Mouse (Mus musculus) urinary bladder, postnatal 4 days (tissue): ENCODE data around the gene Ppp1r12b.

Source experiments
- DNase-seq, 2 experiments: peaks; one replicate each; pipeline ENCODE4 v3.0.0; 2021 to 2022; ENCODE audit warnings: low spot score in 2 of 2

The Ppp1r12b gene

GRCm38 (mm10) chr1:134796076-134796475 lies 159.7 kb downstream of the Ppp1r12b start:
- no peak for DNase-seq

- DNase-seq: no peak
These were observed 164.3 kb downstream of the Ppp1r12b start for GRCm38 (mm10) chr1:134791456-134791855.

GRCm38 (mm10) chr1:134790716-134791439 lies 164.9 kb downstream of the Ppp1r12b start:
- DNase-seq: no peak

- DNase-seq: no peak
These were observed 167.6 kb downstream of the Ppp1r12b start for GRCm38 (mm10) chr1:134788096-134788495.

GRCm38 (mm10) chr1:134784911-134785310 lies 170.8 kb downstream of the Ppp1r12b start:
- DNase-seq: no peak

GRCm38 (mm10) chr1:134784481-134784880 lies 171.3 kb downstream of the Ppp1r12b start:
- no peak for DNase-seq

GRCm38 (mm10) chr1:134783958-134784357 lies 171.8 kb downstream of the Ppp1r12b start:
- no peak for DNase-seq

GRCm38 (mm10) chr1:134782797-134783196 lies 172.9 kb downstream of the Ppp1r12b start:
- no peak for DNase-seq

GRCm38 (mm10) chr1:134777936-134778548 lies 177.7 kb downstream of the Ppp1r12b start:
- no peak for DNase-seq

- DNase-seq: no peak
These were observed 178.4 kb downstream of the Ppp1r12b start for GRCm38 (mm10) chr1:134777201-134777885.

GRCm38 (mm10) chr1:134775631-134776030 lies 180.1 kb downstream of the Ppp1r12b start:
- no peak for DNase-seq

- peak in 1 of 2 experiments; percentile 54 for DNase-seq
These were observed 180.9 kb downstream of the Ppp1r12b start for GRCm38 (mm10) chr1:134774728-134775287.

- DNase-seq: no peak
These were observed 181.5 kb downstream of the Ppp1r12b start for GRCm38 (mm10) chr1:134774247-134774646.

- DNase-seq: peak in 1 of 2 experiments; percentile 56
These were observed 182.5 kb downstream of the Ppp1r12b start for GRCm38 (mm10) chr1:134773256-134773655.

- no peak for DNase-seq
These were observed 182.9 kb downstream of the Ppp1r12b start for GRCm38 (mm10) chr1:134772821-134773220.

GRCm38 (mm10) chr1:134771999-134772398 lies 183.7 kb downstream of the Ppp1r12b start:
- DNase-seq: no peak

- DNase-seq: peak in 1 of 2 experiments; percentile 62
These were observed 184.4 kb downstream of the Ppp1r12b start for GRCm38 (mm10) chr1:134771353-134771752.

GRCm38 (mm10) chr1:134770312-134770711 lies 185.4 kb downstream of the Ppp1r12b start:
- DNase-seq: no peak

- no peak for DNase-seq
These were observed 189.3 kb downstream of the Ppp1r12b start for GRCm38 (mm10) chr1:134766448-134766847.

GRCm38 (mm10) chr1:134764831-134765458 lies 190.8 kb downstream of the Ppp1r12b start:
- no peak for DNase-seq

GRCm38 (mm10) chr1:134763776-134764438 lies 191.8 kb downstream of the Ppp1r12b start:
- no peak for DNase-seq
